Mouse (Mus musculus) liver, embryonic 11.5 days (tissue): ENCODE measurements around the gene Sema5b. TPM values are rescaled to one million over a fixed set of nuclear protein-coding genes. Genes with fewer than 3 reads are reported as not detected.

Experiments used
- ATAC-seq: fragments of 200-750 bp; cut with Nextera tagmentation; replicated peaks from 2 replicates; pipeline ENCODE4 v1.8.0; 2017; ENCODE audit warnings: moderate number of reproducible peaks, mild to moderate bottlenecking, moderate TSS enrichment, moderate library complexity; ENCODE audit not compliant: low FRiP score
- DNase-seq: peaks from one replicate; pipeline ENCODE4 v3.0.0-alpha.2; 2017; ENCODE audit warnings: low spot score
- H3K27ac ChIP-seq: fragments of 300-500 bp; sonication (generic); 2 replicates; pipeline ENCODE4 v1.5.1; 2014; ENCODE audit warnings: mild to moderate bottlenecking, low read depth, low read length, control low read depth
- H3K27me3 ChIP-seq: fragments of 300-500 bp; sonication (generic); replicated peaks from 2 replicates; pipeline ENCODE4 v1.6.1; 2014; ENCODE audit warnings: low read length, mixed read lengths; ENCODE audit not compliant: control insufficient read depth, insufficient read depth
- H3K36me3 ChIP-seq: fragments of 300-500 bp; sonication (generic); 2 replicates; pipeline ENCODE4 v1.6.1; 2014; ENCODE audit warnings: mild to moderate bottlenecking, low read length, moderate library complexity, mixed read lengths; ENCODE audit not compliant: control insufficient read depth, insufficient read depth
- H3K4me1 ChIP-seq: fragments of 300-500 bp; sonication (generic); replicated peaks from 2 replicates; pipeline ENCODE4 v1.6.1; 2014; ENCODE audit warnings: low read length, mixed read lengths; ENCODE audit not compliant: control insufficient read depth, insufficient read depth
- H3K4me2 ChIP-seq: fragments of 300-500 bp; sonication (generic); 2 replicates; pipeline ENCODE4 v1.6.1; 2014; ENCODE audit warnings: mild to moderate bottlenecking, control low read depth, moderate library complexity
- H3K4me3 ChIP-seq: fragments of 300-500 bp; sonication (generic); 2 replicates; pipeline ENCODE4 v1.5.1; 2014; ENCODE audit warnings: low read depth, low read length, control low read depth
- H3K9ac ChIP-seq: fragments of 300-500 bp; sonication (generic); 2 replicates; pipeline ENCODE4 v1.6.1; 2014; ENCODE audit warnings: low read depth, low read length, control low read depth
- H3K9me3 ChIP-seq: fragments of 300-500 bp; sonication (generic); 2 replicates; pipeline ENCODE4 v1.6.1; 2016; ENCODE audit warnings: low read length, inconsistent platforms, mixed read lengths; ENCODE audit not compliant: control insufficient read depth
- WGBS: fragments of 180-500 bp; shearing (Covaris S2); extraction: QIAGEN DNeasy Blood & Tissue Kit; methylation state at CpG from one replicate; pipeline ENCODE4 v1.1.7; 2014; 5-methylcytosine and 5-hydroxymethylcytosine counted together
- polyA plus RNA-seq: library from polyadenylated mRNA; unstranded; fragments of >200 nt; fragmentation: Nextera tagmentation; extraction: Ambion mirVana; gene quantifications from 2 replicates; pipeline ENCODE4 v1.2.1, GENCODE M21; 2014

The Sema5b gene
- polyA plus RNA-seq, 1 experiment from 2014 or later: 1.4 TPM

DNA sequence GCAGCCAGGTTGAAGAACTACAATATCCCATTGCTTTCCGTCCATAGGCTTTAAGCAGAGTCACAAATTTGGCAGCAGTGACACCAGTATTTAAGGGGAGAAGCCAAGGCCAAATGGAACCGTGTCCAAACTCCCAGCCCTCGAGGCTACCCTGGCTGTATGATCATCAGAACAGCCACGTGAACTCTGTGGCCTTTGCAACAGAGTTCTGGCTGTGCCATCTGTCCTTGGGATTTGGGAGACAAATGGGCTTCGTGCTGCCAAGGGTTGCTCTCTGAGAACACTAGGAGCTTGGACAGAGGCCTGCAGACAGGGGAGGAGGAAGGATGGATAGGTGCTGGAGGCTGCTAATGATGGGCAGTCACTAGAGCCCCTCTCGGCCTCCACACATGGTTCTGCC is 111.3 kb downstream of the Sema5b start:
- Histone ChIP-seq H3K9ac (no peak overlapping the region), H3K9me3 (no peaks in the 10 kb centered on the region), H3K27ac (no peak overlapping the region), H3K4me1 (no peaks in the 10 kb centered on the region), H3K4me2 (no peak overlapping the region), H3K36me3 (no peaks in the 10 kb centered on the region), H3K27me3 (no peaks in the 10 kb centered on the region; the same call in 1 of the 2 replicates), H3K4me3 (no peak overlapping the region)
- WGBS: 62% methylated on average over 6 of the region's 6 CpGs
- ATAC-seq: no peak
- DNase-seq: no peak

- 84% methylated on average over 3 of the region's 3 CpGs for WGBS
- Histone ChIP-seq H3K9ac (no peak overlapping the region), H3K36me3 (no peaks in the 10 kb centered on the region), H3K4me1 (no peaks in the 10 kb centered on the region), H3K9me3 (no peaks in the 10 kb centered on the region), H3K27ac (no peak overlapping the region), H3K4me3 (no peak overlapping the region), H3K27me3 (peaks cover under 1% of the 10 kb centered on the region), H3K4me2 (no peak overlapping the region)
- no peak for DNase-seq
- ATAC-seq: no peak
Measured at GRCm38 (mm10) chr16:35652706-35653105, 111.8 kb downstream of the Sema5b start.

DNA sequence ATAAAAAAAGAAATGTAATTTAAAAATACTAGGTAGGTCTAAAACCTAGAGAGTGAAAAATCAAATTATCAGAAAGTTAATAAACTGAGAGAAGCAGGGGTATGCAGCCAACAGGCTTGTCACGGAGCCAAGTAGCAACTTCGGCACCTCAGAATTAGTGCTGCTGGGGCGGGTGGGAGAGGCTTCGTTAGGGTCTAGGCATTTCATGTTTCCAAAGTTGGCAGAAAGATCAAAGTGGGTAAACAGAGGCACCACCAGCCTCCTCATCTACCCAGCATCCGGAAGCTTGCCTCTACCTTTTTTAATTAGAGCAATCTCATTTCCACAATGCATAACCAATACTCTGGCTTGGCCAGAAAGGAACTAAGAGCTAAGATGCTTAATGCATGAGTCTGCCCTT is 113.0 kb downstream of the Sema5b start:
- Histone ChIP-seq H3K9ac (no peak overlapping the region), H3K4me3 (no peak overlapping the region), H3K27me3 (peaks cover 13% of the 10 kb centered on the region), H3K36me3 (no peaks in the 10 kb centered on the region), H3K9me3 (no peaks in the 10 kb centered on the region), H3K4me2 (no peak overlapping the region), H3K4me1 (no peaks in the 10 kb centered on the region), H3K27ac (no peak overlapping the region)
- no peak for DNase-seq
- WGBS: 82% methylated on average over 5 of the region's 5 CpGs
- no peak for ATAC-seq

DNA sequence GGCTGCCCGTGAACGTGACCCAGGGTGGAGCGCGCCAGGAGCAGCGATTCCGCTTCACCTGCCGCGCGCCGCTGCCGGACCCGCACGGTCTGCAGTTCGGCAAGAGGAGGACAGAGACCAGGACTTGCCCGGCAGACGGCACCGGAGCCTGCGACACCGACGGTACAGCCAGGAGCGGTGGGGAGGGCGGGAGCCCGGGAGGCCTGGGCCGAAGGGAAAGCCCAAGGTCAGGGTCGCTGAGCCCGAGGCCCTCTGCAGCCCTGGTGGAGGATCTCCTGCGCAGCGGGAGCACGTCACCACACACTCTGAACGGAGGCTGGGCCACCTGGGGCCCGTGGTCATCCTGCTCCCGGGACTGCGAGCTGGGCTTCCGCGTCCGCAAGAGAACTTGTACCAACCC is 119.3 kb downstream of the Sema5b start:
- H3K27me3 ChIP-seq: peaks cover 42% of the 10 kb centered on the region
- DNase-seq (no peak), ATAC-seq (no peak)
- H3K36me3 ChIP-seq: no peaks in the 10 kb centered on the region
- H3K4me1 ChIP-seq: 0 out of 2 replicates have a peak, but pooled peaks cover 2% of the 10 kb centered on the region
- no peaks in the 10 kb centered on the region for H3K9me3 ChIP-seq
- H3K27ac ChIP-seq: no peak overlapping the region
- peak overlapping the region; percentile 62 for H3K4me2 ChIP-seq
- H3K9ac ChIP-seq: no peak overlapping the region
- WGBS: 7% methylated on average over 35 of the region's 36 CpGs
- peak overlapping the region; percentile 39 for H3K4me3 ChIP-seq

GRCm38 (mm10) chr16:35663831-35664414 is 123.0 kb downstream of the Sema5b start:
- peaks cover 30% of the 10 kb centered on the region for H3K27me3 ChIP-seq
- no peak overlapping the region for H3K9ac ChIP-seq
- 94% methylated on average over 9 of the region's 9 CpGs for WGBS
- no peak overlapping the region for H3K27ac ChIP-seq
- DNase-seq (no peak), ATAC-seq (no peak)
- no peak overlapping the region for H3K4me2 ChIP-seq
- no peaks in the 10 kb centered on the region for H3K9me3 ChIP-seq
- no peak overlapping the region for H3K4me3 ChIP-seq
- no peaks in the 10 kb centered on the region for H3K36me3 ChIP-seq
- H3K4me1 ChIP-seq: 0 out of 2 replicates have a peak, but pooled peaks cover 2% of the 10 kb centered on the region

- 72% methylated on average over 4 of the region's 4 CpGs for WGBS
- peaks cover 21% of the 10 kb centered on the region for H3K27me3 ChIP-seq
- no peaks in the 10 kb centered on the region for H3K36me3 ChIP-seq
- no peak for ATAC-seq
- H3K9me3 ChIP-seq: no peaks in the 10 kb centered on the region
- no peak overlapping the region for H3K4me3 ChIP-seq
- no peak overlapping the region for H3K4me2 ChIP-seq
- H3K4me1 ChIP-seq: 0 out of 2 replicates have a peak, but pooled peaks cover 2% of the 10 kb centered on the region
- no peak for DNase-seq
- H3K9ac ChIP-seq: no peak overlapping the region
- no peak overlapping the region for H3K27ac ChIP-seq
Measured at GRCm38 (mm10) chr16:35664847-35665246, 123.9 kb downstream of the Sema5b start.

DNA sequence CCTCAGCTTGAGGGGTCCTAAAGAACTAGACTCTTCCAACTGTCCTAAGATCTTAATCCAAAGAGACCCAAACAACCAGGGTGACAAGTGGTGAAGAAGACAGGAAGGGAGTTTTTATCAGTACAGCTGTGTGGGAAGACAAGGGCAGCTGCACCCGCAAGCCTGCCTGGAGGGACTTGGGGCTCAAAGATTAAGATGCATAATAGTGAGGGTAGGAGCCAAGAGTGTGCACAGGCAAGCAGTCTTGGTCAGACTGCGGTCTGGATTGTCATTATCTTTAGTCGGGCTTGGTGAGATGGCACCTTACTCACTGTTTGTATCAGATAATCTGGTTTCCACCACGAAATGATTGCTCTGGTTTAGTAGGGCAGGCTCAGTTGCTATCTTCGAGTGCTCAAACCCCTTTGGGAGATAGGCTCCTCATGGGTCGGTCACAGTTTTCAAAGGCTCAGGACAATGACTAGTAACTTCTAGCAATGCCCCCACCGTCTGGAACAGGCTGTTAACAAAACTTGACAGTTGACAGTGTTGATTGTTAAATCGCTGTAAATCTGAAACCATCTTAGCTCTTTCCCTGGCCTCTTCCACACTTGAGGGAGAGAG is 136.7 kb downstream of the Sema5b start:
- Histone ChIP-seq H3K4me2 (peak overlapping the region; percentile 11; the same call in 1 of the 2 replicates), H3K4me3 (no peak overlapping the region), H3K27me3 (peaks cover 8% of the 10 kb centered on the region), H3K4me1 (0 out of 2 replicates have a peak, but pooled peaks cover 4% of the 10 kb centered on the region), H3K9me3 (no peaks in the 10 kb centered on the region), H3K27ac (no peak overlapping the region), H3K9ac (no peak overlapping the region), H3K36me3 (no peaks in the 10 kb centered on the region)
- 29% methylated on average over 8 of the region's 8 CpGs for WGBS
- ATAC-seq: peak; percentile 89
- peak; percentile 64 for DNase-seq

DNA sequence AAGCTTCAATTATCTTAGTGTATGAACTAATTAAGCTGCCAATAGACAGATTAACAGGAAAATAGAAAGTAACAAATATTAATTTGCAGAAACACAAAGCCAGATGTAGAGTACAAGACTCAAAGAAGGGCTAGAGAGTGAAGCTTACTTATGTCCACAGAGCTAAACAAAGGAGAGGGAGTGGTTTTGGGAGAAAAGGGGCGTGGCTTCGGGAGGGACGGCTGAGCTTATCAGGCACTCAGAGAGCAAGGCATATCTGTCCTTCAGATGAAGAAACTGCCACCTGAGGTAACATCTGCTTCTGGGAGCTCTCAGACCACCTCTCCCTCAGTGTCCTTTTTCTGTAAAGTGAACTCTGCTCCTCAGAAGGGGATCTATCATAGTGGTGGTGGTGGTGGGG is 137.5 kb downstream of the Sema5b start:
- 17% methylated on average over 3 of the region's 3 CpGs for WGBS
- ATAC-seq (0 out of 2 replicates have a peak, but pooled peaks have one; percentile 19), DNase-seq (no peak)
- peaks cover 8% of the 10 kb centered on the region for H3K27me3 ChIP-seq
- no peaks in the 10 kb centered on the region for H3K36me3 ChIP-seq
- H3K4me3 ChIP-seq: no peak overlapping the region
- no peaks in the 10 kb centered on the region for H3K9me3 ChIP-seq
- no peak overlapping the region for H3K9ac ChIP-seq
- 0 out of 2 replicates have a peak, but pooled peaks cover 4% of the 10 kb centered on the region for H3K4me1 ChIP-seq
- no peak overlapping the region for H3K4me2 ChIP-seq
- H3K27ac ChIP-seq: no peak overlapping the region
